Mouse (Mus musculus) forebrain, embryonic 11.5 days (tissue): ENCODE data around the gene Tmub2. TPM values are rescaled to one million over a fixed set of nuclear protein-coding genes. Genes with fewer than 3 reads are reported as not detected.

Source experiments
- ATAC-seq: fragments of 200-750 bp; cut with Nextera tagmentation; replicated peaks from 2 replicates; pipeline ENCODE4 v1.8.0; 2017; ENCODE audit warnings: moderate TSS enrichment; ENCODE audit not compliant: low FRiP score
- DNase-seq: peaks from one replicate; pipeline ENCODE4 v3.0.0-alpha.2; 2017; ENCODE audit warnings: low spot score
- H3K27ac ChIP-seq: fragments of 300-500 bp; sonication (generic); 2 replicates; pipeline ENCODE4 v1.5.1; 2014; ENCODE audit warnings: low read depth, low read length
- H3K27me3 ChIP-seq: fragments of 300-500 bp; sonication (generic); 2 replicates; pipeline ENCODE4 v1.6.1; 2014; ENCODE audit warnings: mild to moderate bottlenecking, low read length, mixed read lengths; ENCODE audit not compliant: control insufficient read depth, insufficient read depth
- H3K36me3 ChIP-seq: fragments of 300-500 bp; sonication (generic); 2 replicates; pipeline ENCODE4 v1.6.1; 2014; ENCODE audit warnings: mild to moderate bottlenecking, low read length, moderate library complexity, mixed read lengths; ENCODE audit not compliant: control insufficient read depth, insufficient read depth
- H3K4me1 ChIP-seq: fragments of 300-500 bp; sonication (generic); replicated peaks from 2 replicates; pipeline ENCODE4 v1.6.1; 2014; ENCODE audit warnings: low read length, mixed read lengths; ENCODE audit not compliant: control insufficient read depth, insufficient read depth
- H3K4me2 ChIP-seq: fragments of 300-500 bp; sonication (generic); 2 replicates; pipeline ENCODE4 v1.6.1; 2014; ENCODE audit warnings: low read depth, mild to moderate bottlenecking, low read length, moderate library complexity, mixed read lengths; ENCODE audit not compliant: severe bottlenecking
- H3K4me3 ChIP-seq: fragments of 300-500 bp; sonication (generic); 2 replicates; pipeline ENCODE4 v1.5.1; 2014; ENCODE audit warnings: low read depth, low read length
- H3K9ac ChIP-seq: fragments of 300-500 bp; sonication (generic); 2 replicates; pipeline ENCODE4 v1.6.1; 2014; ENCODE audit warnings: low read length
- H3K9me3 ChIP-seq: fragments of 300-500 bp; sonication (generic); 2 replicates; pipeline ENCODE4 v1.6.1; 2016; ENCODE audit warnings: low read length, mixed read lengths; ENCODE audit not compliant: control insufficient read depth
- WGBS: fragments of 180-500 bp; shearing (Covaris S2); extraction: QIAGEN DNeasy Blood & Tissue Kit; methylation state at CpG from one replicate; pipeline ENCODE4 v1.1.7; 2014; 5-methylcytosine and 5-hydroxymethylcytosine counted together
- polyA plus RNA-seq: library from polyadenylated mRNA; unstranded; fragments of >200 nt; fragmentation: Nextera tagmentation; extraction: Ambion mirVana; gene quantifications from 2 replicates; pipeline ENCODE4 v1.2.1, GENCODE M21; 2014

Tmub2 gene
- polyA plus RNA-seq, 1 experiment from 2014 or later, result 50.0 TPM

DNA sequence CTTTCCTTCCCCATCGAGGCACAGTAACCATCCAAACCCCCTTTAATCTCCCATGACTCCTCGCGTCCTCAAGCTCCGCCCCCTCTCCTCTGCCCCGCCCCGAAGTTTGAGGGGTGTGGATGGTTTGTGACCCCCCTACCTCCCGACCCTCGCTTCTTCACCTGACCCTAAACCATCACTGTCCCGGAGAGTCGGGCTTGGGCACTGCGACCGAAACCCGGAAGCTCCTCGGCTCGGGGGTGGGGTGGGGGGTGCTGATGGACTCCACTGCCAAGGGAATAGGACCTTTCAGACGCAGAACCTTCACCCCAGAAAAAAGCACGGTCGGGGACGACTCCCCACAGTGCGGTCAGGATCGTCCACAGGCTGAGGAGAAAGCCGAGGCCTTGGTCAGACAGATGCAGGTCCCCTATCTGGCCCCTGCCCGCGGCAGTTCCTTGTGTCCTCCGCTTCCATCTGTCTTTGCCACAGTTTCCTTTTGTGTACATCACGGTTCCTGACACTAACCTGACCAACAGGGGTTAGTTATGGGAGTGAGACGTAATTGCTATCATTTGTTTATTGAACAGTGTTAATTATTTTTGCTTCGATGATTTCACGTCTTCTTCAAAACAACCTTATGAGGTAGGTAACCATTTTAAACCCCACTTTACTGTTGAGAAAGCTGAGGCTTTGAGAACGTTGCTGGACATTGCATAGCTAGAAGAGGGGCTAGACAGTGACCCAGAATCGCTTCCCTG lies 534 bp downstream of the Tmub2 start:
- Histone ChIP-seq H3K4me3 (peak overlapping the region; percentile 69), H3K27ac (peak overlapping the region; percentile 18; the same call in 1 of the 2 replicates), H3K4me2 (peak overlapping the region; percentile 70), H3K27me3 (no peaks in the 10 kb centered on the region), H3K9me3 (no peaks in the 10 kb centered on the region), H3K4me1 (0 out of 2 replicates have a peak, but pooled peaks cover 2% of the 10 kb centered on the region), H3K36me3 (peaks cover under 1% of the 10 kb centered on the region; the same call in 1 of the 2 replicates), H3K9ac (peak overlapping the region; percentile 79)
- 6% methylated on average over 31 of the region's 31 CpGs for WGBS
- ATAC-seq, result peak; percentile 64
- no peak for DNase-seq

- Histone ChIP-seq H3K4me3 (no peak overlapping the region), H3K4me2 (no peak overlapping the region), H3K27me3 (no peaks in the 10 kb centered on the region), H3K27ac (no peak overlapping the region), H3K9me3 (no peaks in the 10 kb centered on the region), H3K36me3 (peaks cover 7% of the 10 kb centered on the region; the same call in 1 of the 2 replicates), H3K4me1 (0 out of 2 replicates have a peak, but pooled peaks cover 2% of the 10 kb centered on the region), H3K9ac (no peak overlapping the region)
- 87% methylated on average over 8 of the region's 8 CpGs for WGBS
- no peak for DNase-seq
- no peak for ATAC-seq
These were observed 2.8 kb downstream of the Tmub2 start for GRCm38 (mm10) chr11:102287485-102287884.

DNA sequence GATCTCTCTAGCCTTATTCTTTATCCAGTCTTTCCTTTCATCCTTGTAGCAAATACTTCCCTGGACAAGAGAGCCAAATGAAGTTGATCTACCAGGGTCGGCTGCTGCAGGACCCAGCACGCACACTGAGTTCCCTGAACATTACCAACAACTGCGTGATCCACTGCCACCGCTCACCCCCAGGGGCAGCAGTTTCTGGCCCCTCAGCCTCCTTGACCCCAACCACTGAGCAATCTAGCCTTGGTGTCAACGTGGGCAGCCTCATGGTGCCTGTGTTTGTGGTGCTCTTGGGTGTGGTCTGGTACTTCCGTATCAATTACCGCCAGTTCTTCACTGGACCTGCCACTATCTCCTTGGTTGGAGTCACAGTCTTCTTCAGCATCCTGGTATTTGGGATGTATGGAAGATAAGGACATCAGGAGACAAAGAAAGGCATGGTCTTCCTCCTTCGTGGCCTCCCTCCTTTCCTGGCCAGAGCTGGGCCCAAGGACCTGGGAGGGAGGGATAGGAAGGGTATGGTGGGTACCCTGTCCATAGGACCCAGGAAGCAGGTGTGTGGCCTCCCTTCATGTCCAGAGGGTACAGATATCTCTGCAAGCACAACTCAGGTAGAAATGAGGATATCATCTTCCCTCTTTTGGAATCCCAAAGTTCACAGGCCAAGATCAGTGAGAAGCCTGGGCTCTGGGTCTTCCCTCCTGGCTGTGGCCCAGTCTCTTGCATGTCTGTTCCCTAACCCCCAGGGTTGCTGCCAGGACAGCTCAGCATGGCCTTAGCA lies 3.5 kb downstream of the Tmub2 start:
- 82% methylated on average over 8 of the region's 8 CpGs for WGBS
- DNase-seq, result no peak
- peaks cover 7% of the 10 kb centered on the region; the same call in 1 of the 2 replicates for H3K36me3 ChIP-seq

DNA sequence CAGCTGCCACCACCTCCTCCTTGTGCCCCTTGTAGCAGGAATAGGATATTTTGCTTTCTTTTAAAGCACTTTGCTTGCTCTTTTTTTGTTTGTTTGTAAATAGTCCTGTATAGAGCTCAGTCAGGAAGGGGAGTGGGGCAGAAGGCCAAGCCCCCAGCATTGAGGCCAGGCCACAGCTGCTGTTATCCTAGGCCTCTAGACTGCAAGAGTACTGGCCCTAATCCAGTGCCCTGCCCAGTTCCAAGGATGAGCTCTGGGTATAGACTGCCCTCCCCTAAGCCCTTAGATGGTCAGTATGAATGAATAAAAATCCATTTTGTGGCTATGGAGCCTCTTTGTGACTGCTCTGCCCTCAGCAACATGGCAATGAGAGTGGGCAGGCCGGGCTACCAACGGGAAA lies 4.2 kb downstream of the Tmub2 start:
- no peak overlapping the region for H3K9ac ChIP-seq
- peaks cover 7% of the 10 kb centered on the region; the same call in 1 of the 2 replicates for H3K36me3 ChIP-seq
- WGBS, result 80% methylated on average over 2 of the region's 2 CpGs
- DNase-seq (no peak), ATAC-seq (no peak)
- H3K4me2 ChIP-seq, result no peak overlapping the region
- H3K9me3 ChIP-seq, result no peaks in the 10 kb centered on the region
- no peaks in the 10 kb centered on the region for H3K27me3 ChIP-seq
- H3K4me3 ChIP-seq, result no peak overlapping the region
- H3K4me1 ChIP-seq, result 0 out of 2 replicates have a peak, but pooled peaks cover 2% of the 10 kb centered on the region
- H3K27ac ChIP-seq, result no peak overlapping the region

More for the DNA sequence above, 3.5 kb downstream of the Tmub2 start:
- H3K4me1 ChIP-seq, result 0 out of 2 replicates have a peak, but pooled peaks cover 2% of the 10 kb centered on the region
- no peaks in the 10 kb centered on the region for H3K27me3 ChIP-seq
- no peak overlapping the region for H3K27ac ChIP-seq
- ATAC-seq, result no peak
- H3K9me3 ChIP-seq, result no peaks in the 10 kb centered on the region
- no peak overlapping the region for H3K9ac ChIP-seq
- no peak overlapping the region for H3K4me3 ChIP-seq
- no peak overlapping the region for H3K4me2 ChIP-seq

GRCm38 (mm10) chr11:102289511-102290100 lies 4.9 kb downstream of the Tmub2 start:
- no peaks in the 10 kb centered on the region for H3K9me3 ChIP-seq
- H3K4me2 ChIP-seq, result no peak overlapping the region
- WGBS, result 59% methylated on average over 5 of the region's 6 CpGs
- H3K36me3 ChIP-seq, result peaks cover 7% of the 10 kb centered on the region; the same call in 1 of the 2 replicates
- ATAC-seq (no peak), DNase-seq (no peak)
- no peaks in the 10 kb centered on the region for H3K27me3 ChIP-seq
- H3K27ac ChIP-seq, result no peak overlapping the region
- H3K4me1 ChIP-seq, result 0 out of 2 replicates have a peak, but pooled peaks cover 2% of the 10 kb centered on the region
- no peak overlapping the region for H3K9ac ChIP-seq
- H3K4me3 ChIP-seq, result no peak overlapping the region

- Histone ChIP-seq H3K4me2 (no peak overlapping the region), H3K9me3 (no peaks in the 10 kb centered on the region), H3K9ac (no peak overlapping the region), H3K36me3 (peaks cover 7% of the 10 kb centered on the region; the same call in 1 of the 2 replicates), H3K27ac (no peak overlapping the region), H3K4me1 (peaks cover 4% of the 10 kb centered on the region), H3K4me3 (no peak overlapping the region), H3K27me3 (no peaks in the 10 kb centered on the region)
- ATAC-seq (no peak), DNase-seq (no peak)
- WGBS, result 80% methylated on average over 4 of the region's 4 CpGs
These were observed 5.4 kb downstream of the Tmub2 start for GRCm38 (mm10) chr11:102290141-102290540.

DNA sequence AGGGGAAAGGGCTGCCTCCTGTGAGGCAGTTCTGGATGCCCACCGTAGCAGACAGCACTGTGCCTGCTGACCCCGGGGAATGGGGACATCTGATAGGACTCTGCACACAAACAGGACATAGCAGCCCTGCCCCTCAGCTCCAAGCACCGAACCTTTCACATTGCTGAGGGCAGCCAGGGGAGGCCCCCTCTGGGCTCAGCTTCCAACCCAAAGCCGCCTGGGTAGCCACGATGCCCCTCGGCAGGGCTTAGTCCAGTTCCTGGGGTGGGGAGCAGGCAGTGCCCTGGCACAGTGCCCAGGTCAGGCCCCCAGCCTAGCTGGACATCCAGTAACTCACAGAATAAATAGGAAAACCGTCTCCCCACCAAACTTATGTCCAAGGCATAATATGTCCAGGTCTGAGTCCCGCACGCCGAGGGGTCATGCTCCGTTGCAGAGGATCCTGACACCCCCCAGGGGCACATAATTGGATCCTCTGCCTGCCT lies 6.4 kb downstream of the Tmub2 start:
- no peak overlapping the region for H3K27ac ChIP-seq

GRCm38 (mm10) chr11:102293971-102294370 lies 9.2 kb downstream of the Tmub2 start:
- H3K4me2 ChIP-seq, result no peak overlapping the region
- ATAC-seq, result no peak
- H3K36me3 ChIP-seq, result peaks cover 7% of the 10 kb centered on the region; the same call in 1 of the 2 replicates

More for the DNA sequence above, 6.4 kb downstream of the Tmub2 start:
- no peak overlapping the region for H3K9ac ChIP-seq
- H3K9me3 ChIP-seq, result no peaks in the 10 kb centered on the region
- H3K36me3 ChIP-seq, result peaks cover 7% of the 10 kb centered on the region; the same call in 1 of the 2 replicates
- no peak overlapping the region for H3K4me2 ChIP-seq
- no peak for DNase-seq
- H3K4me1 ChIP-seq, result peaks cover 3% of the 10 kb centered on the region
- no peak for ATAC-seq
- no peak overlapping the region for H3K4me3 ChIP-seq
- H3K27me3 ChIP-seq, result no peaks in the 10 kb centered on the region
- 89% methylated on average over 11 of the region's 11 CpGs for WGBS

More at GRCm38 (mm10) chr11:102293971-102294370, 9.2 kb downstream of the Tmub2 start:
- Histone ChIP-seq H3K4me1 (peaks cover 3% of the 10 kb centered on the region), H3K9ac (no peak overlapping the region), H3K27me3 (no peaks in the 10 kb centered on the region), H3K4me3 (no peak overlapping the region), H3K27ac (no peak overlapping the region), H3K9me3 (no peaks in the 10 kb centered on the region)
- no peak for DNase-seq
- WGBS, result 96% methylated on average over 13 of the region's 13 CpGs
